Mouse (Mus musculus) T-helper 2 cell (primary cell): ENCODE data around the gene AU022252.

Source experiments
- in situ Hi-C: fragments of 300-600 bp; cut with MboI, MseI; formaldehyde crosslinking; loops from one replicate; pipeline ENCODE4 v1.15.1; 2025; ENCODE audit warnings: high pct_unique_total_duplicates

The AU022252 gene

DNA sequence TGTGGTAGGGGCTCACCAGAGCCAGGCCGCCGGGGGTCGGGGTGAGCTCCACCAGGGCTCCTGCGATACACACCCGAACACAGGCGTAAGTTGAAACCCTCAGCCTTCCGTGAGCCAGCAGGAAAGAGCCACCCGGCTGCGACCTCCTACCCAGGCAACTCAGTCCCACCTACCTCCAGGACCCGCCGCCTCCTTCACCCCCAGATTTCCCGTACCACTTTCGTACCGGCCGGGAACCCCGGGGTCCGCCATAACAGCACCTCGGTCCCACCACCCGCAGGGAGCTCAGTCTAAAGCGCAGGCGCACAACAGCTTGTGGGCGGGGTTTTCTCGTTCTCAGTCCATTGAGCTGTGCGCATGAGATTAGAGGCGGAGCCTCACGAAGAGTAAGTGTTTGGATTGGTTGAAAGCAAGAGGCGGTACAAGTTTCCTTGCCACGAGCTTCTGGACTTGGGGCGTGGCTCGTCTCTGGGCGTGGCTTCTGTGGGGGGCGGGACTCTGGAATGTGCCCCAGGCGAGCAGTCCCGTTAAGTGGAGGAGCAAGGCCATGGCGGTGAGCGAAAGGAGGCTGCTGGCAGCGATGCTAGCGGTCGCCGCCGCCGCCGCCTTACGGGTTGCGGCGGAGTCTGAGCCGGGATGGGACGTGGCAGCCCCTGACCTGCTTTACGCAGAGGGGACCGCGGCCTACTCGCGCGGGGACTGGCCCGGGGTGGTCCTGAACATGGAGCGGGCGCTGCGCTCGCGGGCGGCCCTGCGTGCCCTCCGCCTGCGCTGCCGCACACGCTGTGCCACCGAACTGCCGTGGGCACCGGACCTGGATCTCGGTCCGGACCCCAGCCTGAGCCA lies at the start of gene AU022252, which contains the start of gene P3h1:
Gene AU022252, minus strand, starts transcription at position 303 of the 846 bp plus-strand sequence.
Gene P3h1, plus strand, starts transcription at position 506 of the 846 bp plus-strand sequence.
- in situ Hi-C loops = loop anchor here (25.0 kb wide), 1 partner anchor 1055 kb away; the partner anchor contains the start of gene Foxo6

DNA sequence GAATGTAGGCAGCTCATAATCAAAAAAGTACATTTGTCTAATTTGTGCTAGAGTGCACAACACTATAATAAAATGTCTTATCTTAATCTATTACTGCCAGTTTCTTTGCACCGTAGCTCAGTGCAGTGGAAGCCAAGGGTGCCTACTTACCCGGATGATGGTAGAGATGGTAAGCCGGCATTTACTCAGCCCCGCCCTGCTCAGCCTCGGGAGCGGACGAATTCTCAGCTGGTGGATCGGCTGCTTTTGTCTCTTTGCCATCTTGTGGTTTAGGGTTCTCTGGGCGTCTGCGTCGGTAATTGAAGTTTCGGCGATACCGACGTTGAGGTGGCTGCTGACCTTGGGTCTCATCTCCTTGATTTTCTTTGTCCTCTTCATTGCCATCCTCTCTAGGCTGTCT lies 46.3 kb upstream of the AU022252 start:
- in situ Hi-C loops = loop anchor here (10.0 to 25.0 kb wide), 2 partner anchors 1284 to 1364 kb away; partner anchors contain the start of genes Ctps and Ipo13

GRCm38 (mm10) chr4:119275726-119276125 lies 43.2 kb upstream of the AU022252 start:
- in situ Hi-C loops = loop anchor here (10.0 to 25.0 kb wide), 2 partner anchors 1287 to 1361 kb away; partner anchors contain the start of genes Ctps and Ipo13

- in situ Hi-C loops = loop anchor here (10.0 to 25.0 kb wide), 2 partner anchors 1287 to 1360 kb away; partner anchors contain the start of genes Ctps and Ipo13
Measured at GRCm38 (mm10) chr4:119275226-119275625, 42.7 kb upstream of the AU022252 start.

DNA sequence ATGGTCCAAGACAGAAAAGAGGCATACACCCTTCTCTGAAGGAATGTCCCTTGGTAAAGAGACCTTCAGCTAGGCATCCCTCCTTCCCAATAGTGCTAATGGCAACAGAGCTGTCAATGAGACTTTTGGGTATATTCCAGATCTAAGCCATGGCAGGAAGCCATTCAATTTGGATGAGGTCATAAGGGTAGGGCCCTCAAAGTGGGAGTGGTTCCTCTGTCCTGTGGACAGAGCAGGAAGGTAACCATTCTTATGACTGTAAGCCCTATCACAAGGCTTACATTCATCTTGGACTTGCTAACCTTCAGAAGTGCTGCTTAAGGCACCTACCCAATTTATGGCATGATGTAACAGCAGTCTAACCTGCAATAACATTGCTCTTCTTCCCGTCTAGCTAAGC lies 42.1 kb upstream of the AU022252 start:
- in situ Hi-C loops = loop anchor here (10.0 to 25.0 kb wide), 2 partner anchors 1288 to 1360 kb away; partner anchors contain the start of genes Ctps and Ipo13

DNA sequence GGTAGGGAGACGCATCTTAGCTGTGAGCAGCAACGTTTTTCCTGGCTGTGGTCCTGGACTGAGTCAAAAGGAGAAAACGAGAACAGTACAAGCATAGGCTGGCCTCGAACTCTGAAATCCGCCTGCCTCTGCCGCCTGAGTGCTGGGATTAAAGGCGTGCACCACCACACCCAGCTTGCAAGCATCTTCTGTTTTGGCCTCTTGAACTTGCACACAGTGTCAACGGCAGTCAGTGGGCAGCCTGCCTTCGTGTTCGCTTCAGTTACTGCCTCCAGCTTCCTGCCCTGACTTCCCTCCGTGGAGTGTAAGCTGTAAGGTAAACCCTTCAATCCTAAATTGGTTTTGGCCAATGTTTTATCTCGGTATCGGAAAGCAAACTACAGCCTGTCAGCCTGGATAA lies 34.1 kb upstream of the AU022252 start:
- in situ Hi-C loops = no loop called here

DNA sequence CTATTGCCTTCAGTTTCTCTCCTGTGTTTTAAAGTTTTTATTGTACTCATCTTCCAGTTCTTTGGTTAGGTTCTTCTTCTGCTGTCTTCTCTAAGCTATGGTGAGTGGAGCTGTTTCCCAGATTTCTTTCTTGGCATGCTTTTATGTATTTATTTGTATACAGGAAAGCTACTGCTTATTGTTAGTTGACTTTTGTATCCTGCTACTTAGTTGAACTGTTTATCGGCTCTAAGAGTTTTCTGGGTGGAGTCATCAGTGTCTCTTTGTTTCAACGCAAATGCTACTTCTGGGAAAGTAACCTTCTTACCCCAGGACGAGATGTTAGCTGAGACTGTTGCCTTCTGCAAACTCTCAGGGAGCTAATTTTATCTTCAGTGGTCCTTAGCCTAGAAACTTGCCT lies 30.9 kb upstream of the AU022252 start:
- in situ Hi-C loops = no loop called here

- in situ Hi-C loops = no loop called here
Measured at GRCm38 (mm10) chr4:119262483-119262882, 30.0 kb upstream of the AU022252 start.

DNA sequence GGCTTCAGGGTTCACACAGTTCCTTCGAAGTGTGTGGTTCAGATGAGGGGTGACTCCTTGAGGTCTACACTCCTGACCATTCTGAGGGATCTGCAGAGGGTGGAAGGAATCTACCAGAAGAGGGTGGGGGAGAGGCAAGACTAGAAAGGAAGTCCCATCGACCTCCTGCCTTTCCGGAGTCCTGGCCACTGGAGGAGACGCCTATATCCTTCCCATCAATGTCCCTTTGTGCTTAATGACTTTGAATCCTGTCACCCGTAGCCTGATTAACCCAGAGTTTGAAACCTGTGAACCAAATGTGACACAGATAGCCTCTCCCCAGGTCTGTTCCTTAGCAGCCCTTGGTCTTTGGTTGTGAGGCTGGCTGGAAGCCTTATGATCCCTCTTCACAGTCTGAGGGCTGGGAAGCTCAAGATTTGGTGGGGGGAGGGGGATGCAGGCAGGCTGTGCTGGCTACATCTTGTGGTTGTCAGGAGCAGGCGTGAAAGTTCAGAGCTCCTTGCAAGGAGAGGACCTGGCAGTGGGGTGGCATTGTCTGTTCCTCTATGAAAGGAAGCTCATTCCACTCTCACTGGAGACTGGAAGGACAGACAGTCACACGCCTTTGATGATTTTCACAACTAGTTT lies 28.7 kb upstream of the AU022252 start:
- in situ Hi-C loops = no loop called here

DNA sequence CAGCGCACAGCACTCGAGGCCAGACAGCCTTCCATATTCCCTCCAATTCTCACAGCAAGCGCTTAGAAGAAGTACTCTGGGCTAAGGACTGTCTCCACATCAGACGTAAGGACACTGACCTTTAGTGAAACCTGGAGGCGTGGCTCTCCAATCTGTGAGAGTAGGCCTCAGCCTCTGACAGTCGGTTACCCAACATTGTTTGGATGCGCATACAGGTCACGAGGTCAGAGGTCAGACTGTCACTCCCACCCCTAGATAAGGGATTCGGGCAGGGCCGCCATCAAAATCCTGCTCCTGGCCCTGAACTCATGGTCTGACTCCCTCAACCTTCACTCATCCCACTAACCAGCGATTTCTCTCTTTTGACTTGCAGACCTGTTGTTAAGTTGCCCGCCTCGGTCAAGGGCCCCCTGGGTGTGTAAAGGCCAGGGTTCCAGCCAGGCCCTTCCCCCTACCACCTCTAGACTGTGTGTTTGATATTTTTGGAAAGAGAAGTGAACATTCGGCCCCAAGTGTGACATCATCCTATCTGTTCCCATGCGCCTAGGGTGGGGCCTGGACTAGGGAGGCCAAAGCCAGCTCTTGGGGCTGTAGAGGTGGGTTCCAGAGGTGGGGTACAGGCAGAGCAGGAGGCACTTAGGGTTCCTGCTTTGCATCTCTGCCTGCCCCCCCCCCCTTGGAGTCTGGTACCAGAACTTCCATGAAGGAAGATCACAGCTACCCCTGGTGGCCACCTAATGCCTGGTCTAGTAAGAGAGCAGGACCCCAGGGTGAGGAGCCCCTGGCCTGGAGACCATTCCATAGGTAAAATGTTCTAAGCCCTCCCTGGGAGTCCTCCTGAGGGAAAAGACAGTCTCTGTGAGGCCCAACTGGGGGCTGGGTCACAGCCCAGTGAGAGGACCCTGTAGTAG lies 27.1 kb upstream of the AU022252 start:
- in situ Hi-C loops = no loop called here

DNA sequence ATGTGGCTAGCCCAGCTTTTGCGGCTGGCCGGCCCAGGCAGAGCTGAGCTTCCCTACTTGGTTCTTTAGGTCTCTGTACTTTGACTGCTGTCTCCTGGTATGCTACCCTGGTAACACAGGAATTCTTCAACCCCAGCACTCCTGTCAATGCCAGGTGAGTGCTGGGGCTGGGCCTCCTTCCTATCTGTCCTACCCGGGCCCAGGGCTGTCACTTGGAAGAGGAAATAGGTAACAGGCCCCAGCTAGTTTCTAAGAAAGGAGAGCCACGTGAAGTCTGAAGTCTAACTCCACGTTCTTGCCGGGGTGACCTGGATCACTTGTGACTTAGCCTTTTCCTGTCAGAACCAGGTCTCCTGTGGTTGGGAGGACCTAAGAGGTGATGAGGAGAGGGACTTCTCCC lies 24.6 kb upstream of the AU022252 start:
- in situ Hi-C loops = no loop called here

DNA sequence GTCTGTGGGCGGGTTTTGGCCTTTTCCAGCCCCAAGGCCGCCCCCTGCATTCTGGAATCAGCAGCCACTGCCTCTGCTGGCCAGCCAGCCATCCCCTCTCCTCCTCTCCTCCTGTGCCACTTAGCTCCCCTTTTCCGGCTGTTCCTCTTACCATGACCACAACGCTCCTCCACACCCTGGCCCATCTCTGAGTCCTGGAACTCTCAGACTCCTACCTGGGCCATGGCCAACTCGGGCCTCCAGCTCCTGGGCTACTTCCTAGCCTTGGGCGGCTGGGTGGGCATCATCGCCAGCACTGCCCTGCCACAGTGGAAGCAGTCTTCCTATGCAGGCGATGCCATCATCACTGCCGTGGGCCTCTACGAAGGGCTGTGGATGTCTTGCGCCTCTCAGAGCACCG lies 22.8 kb upstream of the AU022252 start, which contains the start of gene Cldn19:
Gene Cldn19, plus strand, starts transcription at position 64 of the 400 bp plus-strand sequence.
- in situ Hi-C loops = no loop called here

GRCm38 (mm10) chr4:119254012-119254618 lies 21.6 kb upstream of the AU022252 start:
- in situ Hi-C loops = no loop called here

DNA sequence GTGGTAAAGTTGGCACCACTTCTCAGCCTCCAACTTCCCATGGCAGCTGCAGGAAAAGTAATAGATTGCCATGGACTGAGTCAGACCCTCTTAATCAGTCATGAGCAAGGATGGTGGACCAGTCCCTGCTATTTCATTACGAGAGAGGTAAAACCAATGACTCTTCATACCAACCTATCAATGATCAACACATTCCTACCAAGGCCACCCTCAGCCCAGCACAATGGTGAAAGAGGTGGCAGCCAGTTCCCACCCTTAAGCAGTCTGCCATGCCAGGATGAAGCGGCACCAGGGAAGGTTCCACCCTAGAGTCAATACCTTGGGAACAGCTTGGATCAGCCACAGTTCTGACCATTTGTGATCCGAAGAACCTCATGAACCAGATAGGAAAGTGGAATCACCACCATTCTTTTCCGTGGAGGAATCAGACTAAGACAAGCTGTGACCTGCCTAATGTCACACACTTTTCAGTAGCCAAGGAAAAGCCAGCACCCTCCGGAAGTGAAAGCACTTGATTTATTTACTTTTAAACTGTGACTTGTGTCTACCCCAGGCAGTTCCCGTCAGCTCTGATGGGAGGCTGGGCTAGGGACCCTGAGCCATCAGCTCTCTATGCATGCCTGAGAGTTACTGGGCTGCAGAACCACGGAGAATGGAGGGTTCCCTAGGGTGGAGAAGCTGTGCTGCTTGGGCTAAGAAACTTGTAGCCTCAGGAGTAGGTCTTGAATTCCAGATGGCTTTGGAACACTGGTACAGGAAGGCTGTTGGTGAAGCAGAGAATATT lies 19.7 kb upstream of the AU022252 start:
- in situ Hi-C loops = no loop called here

GRCm38 (mm10) chr4:119248407-119248965 lies 16.0 kb upstream of the AU022252 start:
- in situ Hi-C loops = loop anchor here (25.0 kb wide), 1 partner anchor 1039 kb away; the partner anchor contains the start of gene Foxo6

DNA sequence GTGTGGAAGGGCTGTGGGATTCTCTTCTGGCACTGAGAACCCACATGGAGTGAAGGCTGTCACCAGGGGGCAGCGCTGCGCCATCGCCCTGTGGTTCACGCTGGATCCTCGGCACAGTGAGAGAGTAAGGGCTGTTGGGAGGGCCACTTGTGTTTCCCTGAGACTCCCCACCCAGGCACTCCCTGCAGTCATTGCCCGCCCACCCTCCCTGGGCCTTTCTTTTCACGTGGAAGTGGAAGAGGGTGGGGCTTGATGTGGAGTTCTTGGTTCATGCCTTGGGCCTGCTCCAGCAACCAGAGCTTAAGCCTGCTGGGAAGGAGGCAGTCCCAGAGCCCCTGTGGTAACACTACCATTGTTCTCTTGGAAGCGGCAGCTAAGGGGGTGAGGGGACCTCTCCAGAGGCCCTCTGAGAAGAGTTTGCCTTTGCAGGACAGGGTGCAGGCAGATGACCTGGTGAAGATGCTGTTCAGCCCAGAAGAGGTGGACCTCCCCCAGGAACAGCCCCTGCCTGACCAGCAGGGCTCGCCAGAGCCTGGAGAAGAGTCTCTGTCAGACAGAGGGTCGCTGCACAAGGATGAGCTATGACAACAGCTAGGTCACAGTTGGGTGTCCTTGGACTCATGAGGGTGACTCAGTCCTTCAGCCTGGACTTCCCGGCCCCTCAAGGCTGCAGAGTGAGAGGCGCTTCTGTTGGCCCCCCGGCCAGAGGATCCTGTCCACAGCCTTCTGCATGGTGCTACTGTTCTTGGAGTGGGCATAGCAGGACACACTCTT lies 15.1 kb upstream of the AU022252 start:
- in situ Hi-C loops = loop anchor here (25.0 kb wide), 1 partner anchor 1040 kb away; the partner anchor contains the start of gene Foxo6

DNA sequence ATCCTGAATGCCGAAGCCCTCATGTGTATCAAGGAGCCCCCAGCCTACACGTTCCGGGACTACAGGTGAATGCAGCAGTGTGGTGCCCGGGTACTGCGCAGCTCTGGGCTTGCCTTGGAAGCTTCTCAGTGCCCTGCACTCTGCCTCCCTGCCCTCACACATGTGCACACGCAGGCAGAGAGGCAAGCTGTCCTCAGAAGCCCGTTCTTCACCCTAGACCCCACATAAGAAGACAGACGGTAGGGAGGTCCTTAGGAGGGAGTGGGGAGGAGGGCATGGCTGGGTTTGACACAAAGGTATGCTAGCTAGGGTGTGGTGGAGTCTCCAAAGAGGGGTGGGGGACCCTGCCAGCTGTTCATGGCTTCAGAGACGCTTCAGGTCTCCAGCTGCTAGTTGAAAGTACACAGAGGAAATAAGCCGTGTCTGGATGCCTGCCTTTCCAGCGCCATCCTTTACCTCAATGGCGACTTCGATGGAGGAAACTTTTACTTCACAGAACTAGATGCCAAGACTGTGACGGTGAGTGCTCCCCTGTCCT lies 14.2 kb upstream of the AU022252 start:
- in situ Hi-C loops = loop anchor here (25.0 kb wide), 1 partner anchor 1041 kb away; the partner anchor contains the start of gene Foxo6

DNA sequence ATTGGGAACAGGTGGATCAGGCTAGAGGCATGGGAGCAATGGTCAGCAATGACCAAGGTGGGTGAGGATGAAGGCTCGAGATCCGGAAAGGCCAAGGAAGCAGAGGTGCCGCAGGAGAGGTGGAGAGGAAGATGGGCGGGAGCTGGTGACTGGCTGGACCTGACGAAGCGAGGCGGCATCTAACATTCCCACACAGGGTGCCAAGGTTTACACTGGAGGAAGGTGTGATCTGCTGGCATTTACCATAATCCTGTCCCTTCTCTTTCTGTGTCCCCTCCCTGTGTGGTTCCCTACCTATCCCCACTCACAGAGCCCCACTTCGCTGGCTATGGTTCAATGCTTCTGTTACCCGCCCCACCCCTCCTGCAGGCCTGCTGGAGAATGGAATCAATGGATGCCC lies 13.4 kb upstream of the AU022252 start:
- in situ Hi-C loops = loop anchor here (25.0 kb wide), 1 partner anchor 1041 kb away; the partner anchor contains the start of gene Foxo6
